Mouse (Mus musculus) embryonic facial prominence, embryonic 11.5 days (tissue): ENCODE results near the gene Esr2. TPM values are rescaled to one million over a fixed set of nuclear protein-coding genes. Genes with fewer than 3 reads are reported as not detected.
"Not testable (repeated sequence)": the region's sequence is repeated elsewhere in the genome, so short reads cannot be mapped to it uniquely, and the experiment has no call there.

Source experiments
- ATAC-seq: fragments of 200-750 bp; cut with Nextera tagmentation; replicated peaks from 2 replicates; pipeline ENCODE4 v1.8.0; 2017; ENCODE audit warnings: low read depth; ENCODE audit not compliant: insufficient number of reproducible peaks, low FRiP score, low TSS enrichment
- DNase-seq: peaks from one replicate; pipeline ENCODE4 v3.0.0-alpha.2; 2015; ENCODE audit warnings: low spot score
- H3K27ac ChIP-seq: fragments of 300-500 bp; sonication (generic); replicated peaks from 2 replicates; pipeline ENCODE4 v1.5.1; 2014; ENCODE audit warnings: mild to moderate bottlenecking, low read depth, low read length, control low read depth
- H3K27me3 ChIP-seq: fragments of 300-500 bp; sonication (generic); 2 replicates; pipeline ENCODE4 v1.6.1; 2014; ENCODE audit warnings: mild to moderate bottlenecking, low read length, moderate library complexity, mixed read lengths; ENCODE audit not compliant: control insufficient read depth, insufficient read depth
- H3K36me3 ChIP-seq: fragments of 300-500 bp; sonication (generic); replicated peaks from 2 replicates; pipeline ENCODE4 v1.6.1; 2014; ENCODE audit warnings: low read depth, mild to moderate bottlenecking, low read length, moderate library complexity, mixed read lengths; ENCODE audit not compliant: control insufficient read depth, insufficient read depth
- H3K4me1 ChIP-seq: fragments of 300-500 bp; sonication (generic); 2 replicates; pipeline ENCODE4 v1.6.1; 2014; ENCODE audit warnings: low read length, mixed read lengths; ENCODE audit not compliant: control insufficient read depth, insufficient read depth
- H3K4me2 ChIP-seq: fragments of 300-500 bp; sonication (generic); 2 replicates; pipeline ENCODE4 v1.6.1; 2014; ENCODE audit warnings: low read depth, mild to moderate bottlenecking, control low read depth, low read length, moderate library complexity
- H3K4me3 ChIP-seq: fragments of 300-500 bp; sonication (generic); 2 replicates; pipeline ENCODE4 v1.5.1; 2014; ENCODE audit warnings: low read depth, low read length, control low read depth
- H3K9ac ChIP-seq: fragments of 300-500 bp; sonication (generic); replicated peaks from 2 replicates; pipeline ENCODE4 v1.6.1; 2014; ENCODE audit warnings: mild to moderate bottlenecking, control low read depth, low read length
- H3K9me3 ChIP-seq: fragments of 300-500 bp; sonication (generic); replicated peaks from 2 replicates; pipeline ENCODE4 v1.6.1; 2016; ENCODE audit warnings: mild to moderate bottlenecking, low read length, inconsistent platforms, mixed read lengths; ENCODE audit not compliant: control insufficient read depth
- WGBS: fragments of 180-500 bp; shearing (Covaris S2); extraction: QIAGEN DNeasy Blood & Tissue Kit; methylation state at CpG from one replicate; pipeline ENCODE4 v1.1.7; 2014; 5-methylcytosine and 5-hydroxymethylcytosine counted together
- polyA plus RNA-seq: library from polyadenylated mRNA; unstranded; fragments of >200 nt; fragmentation: Nextera tagmentation; extraction: Ambion mirVana; gene quantifications from 2 replicates; pipeline ENCODE4 v1.2.1, GENCODE M21; 2014

Esr2 gene
- polyA plus RNA-seq, 1 experiment from 2014 or later: 0.62 TPM

GRCm38 (mm10) chr12:76133081-76133480 lies 44.0 kb downstream of the Esr2 start:
- H3K9me3 ChIP-seq, H3K36me3 ChIP-seq, ATAC-seq, H3K4me3 ChIP-seq, H3K4me1 ChIP-seq, H3K9ac ChIP-seq, H3K4me2 ChIP-seq, DNase-seq, H3K27ac ChIP-seq, H3K27me3 ChIP-seq: not testable (repeated sequence)
- WGBS: 90% methylated on average over 9 of the region's 9 CpGs

DNA sequence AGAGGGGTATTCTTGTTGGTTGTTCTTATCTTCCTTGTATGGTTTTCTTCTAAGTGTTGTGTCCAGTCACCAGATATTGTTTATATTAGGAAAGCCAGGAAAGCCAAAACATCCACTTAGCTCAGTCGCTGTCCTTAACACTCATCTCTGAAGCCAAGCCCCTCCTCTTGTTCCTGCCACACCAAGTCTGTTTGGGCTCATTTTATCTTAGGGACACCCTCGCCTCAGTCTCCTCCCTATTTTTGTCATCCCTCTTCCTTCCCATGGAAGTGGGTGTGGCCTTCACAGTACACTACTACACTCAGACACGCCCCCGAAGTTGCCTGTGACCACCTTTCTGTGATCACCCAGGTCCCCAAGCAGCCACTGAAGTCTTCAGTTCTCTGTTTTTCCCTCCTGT lies 44.5 kb downstream of the Esr2 start:
- WGBS: 77% methylated on average over 4 of the region's 4 CpGs

GRCm38 (mm10) chr12:76130891-76131290 lies 46.2 kb downstream of the Esr2 start:
- H3K9ac ChIP-seq: no peak overlapping the region
- no peak overlapping the region for H3K27ac ChIP-seq
- DNase-seq (no peak), ATAC-seq (no peak)
- H3K36me3 ChIP-seq: no peaks in the 10 kb centered on the region
- no peaks in the 10 kb centered on the region for H3K9me3 ChIP-seq
- H3K4me2 ChIP-seq: no peak overlapping the region
- no peaks in the 10 kb centered on the region for H3K4me1 ChIP-seq
- WGBS: 84% methylated on average over 6 of the region's 6 CpGs
- H3K4me3 ChIP-seq: no peak overlapping the region
- H3K27me3 ChIP-seq: no peaks in the 10 kb centered on the region

More for the DNA sequence above, 44.5 kb downstream of the Esr2 start:
- no peaks in the 10 kb centered on the region for H3K36me3 ChIP-seq
- H3K27ac ChIP-seq: no peak overlapping the region
- ATAC-seq (no peak), DNase-seq (no peak)
- no peak overlapping the region for H3K9ac ChIP-seq
- no peaks in the 10 kb centered on the region for H3K4me1 ChIP-seq
- no peaks in the 10 kb centered on the region for H3K27me3 ChIP-seq
- H3K9me3 ChIP-seq: no peaks in the 10 kb centered on the region
- H3K4me3 ChIP-seq: no peak overlapping the region
- no peak overlapping the region for H3K4me2 ChIP-seq

- Histone ChIP-seq H3K4me3 (no peak overlapping the region), H3K27me3 (no peaks in the 10 kb centered on the region), H3K4me2 (no peak overlapping the region), H3K36me3 (no peaks in the 10 kb centered on the region), H3K4me1 (no peaks in the 10 kb centered on the region), H3K27ac (no peak overlapping the region), H3K9ac (no peak overlapping the region), H3K9me3 (no peaks in the 10 kb centered on the region)
- 15% methylated on average over 4 of the region's 4 CpGs for WGBS
- ATAC-seq: no peak
- DNase-seq: peak; percentile 61
Measured at GRCm38 (mm10) chr12:76130281-76130680, 46.8 kb downstream of the Esr2 start.

GRCm38 (mm10) chr12:76128831-76129230 lies 48.2 kb downstream of the Esr2 start:
- no peak for DNase-seq
- no peak overlapping the region for H3K27ac ChIP-seq
- H3K4me3 ChIP-seq: no peak overlapping the region
- no peak overlapping the region for H3K4me2 ChIP-seq
- H3K9ac ChIP-seq: no peak overlapping the region
- WGBS: 81% methylated on average over 10 of the region's 10 CpGs
- no peaks in the 10 kb centered on the region for H3K4me1 ChIP-seq
- H3K27me3 ChIP-seq: no peaks in the 10 kb centered on the region
- H3K9me3 ChIP-seq: no peaks in the 10 kb centered on the region
- no peak for ATAC-seq
- H3K36me3 ChIP-seq: no peaks in the 10 kb centered on the region

DNA sequence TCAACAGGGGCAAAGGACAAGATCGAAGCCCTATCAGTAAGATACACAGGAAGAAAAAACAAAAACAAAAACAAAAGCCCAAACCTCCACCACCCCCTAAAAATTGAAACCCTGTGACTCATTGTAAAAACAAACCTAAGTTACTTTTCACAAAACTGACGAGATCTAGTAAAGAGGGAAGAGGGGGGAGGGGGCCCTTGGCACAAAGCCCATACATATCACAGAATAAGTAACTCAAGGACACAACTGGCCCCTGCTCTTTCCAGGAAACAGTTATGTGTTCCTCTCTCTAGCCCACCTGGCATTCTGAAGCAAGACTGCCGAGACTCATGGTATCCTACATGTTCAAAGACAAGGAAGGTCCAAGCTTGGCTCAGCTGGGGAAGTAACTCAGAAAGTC lies 48.8 kb downstream of the Esr2 start:
- DNase-seq (no peak), ATAC-seq (no peak)
- Histone ChIP-seq H3K36me3 (no peaks in the 10 kb centered on the region), H3K4me3 (no peak overlapping the region), H3K9ac (no peak overlapping the region), H3K27me3 (no peaks in the 10 kb centered on the region), H3K9me3 (no peaks in the 10 kb centered on the region), H3K4me2 (no peak overlapping the region), H3K27ac (no peak overlapping the region), H3K4me1 (no peaks in the 10 kb centered on the region)
- WGBS: 53% methylated on average over 3 of the region's 3 CpGs

GRCm38 (mm10) chr12:76123223-76123622 lies 53.8 kb downstream of the Esr2 start:
- Histone ChIP-seq H3K27ac (no peak overlapping the region), H3K36me3 (no peaks in the 10 kb centered on the region), H3K27me3 (no peaks in the 10 kb centered on the region), H3K9me3 (no peaks in the 10 kb centered on the region), H3K4me2 (no peak overlapping the region), H3K4me1 (no peaks in the 10 kb centered on the region), H3K4me3 (no peak overlapping the region), H3K9ac (no peak overlapping the region)
- DNase-seq: no peak
- ATAC-seq: no peak
- 87% methylated on average over 6 of the region's 6 CpGs for WGBS

GRCm38 (mm10) chr12:76117632-76118153 lies 59.4 kb downstream of the Esr2 start:
- Histone ChIP-seq H3K27me3 (no peaks in the 10 kb centered on the region), H3K4me3 (no peak overlapping the region), H3K4me1 (no peaks in the 10 kb centered on the region), H3K4me2 (no peak overlapping the region), H3K9me3 (no peaks in the 10 kb centered on the region), H3K27ac (no peak overlapping the region), H3K9ac (no peak overlapping the region), H3K36me3 (no peaks in the 10 kb centered on the region)
- DNase-seq (no peak), ATAC-seq (no peak)
- whole genome bisulfite sequencing: 64% methylated on average over 4 of the region's 4 CpGs
